Mouse (Mus musculus) erythroblast, adult 5-6 weeks (primary cell): ENCODE data around the gene Smc4. TPM values are rescaled to one million over a fixed set of nuclear protein-coding genes. Genes with fewer than 3 reads are reported as not detected.
A peak's percentile ranks its signal among the peaks of the same experiment; 100 is the strongest.

ENCODE experiments used
- ATAC-seq: replicated peaks from 2 replicates; pipeline ENCODE4 v1.8.0; 2016; ENCODE audit warnings: moderate number of reproducible peaks, mild to moderate bottlenecking, moderate TSS enrichment, inconsistent platforms; ENCODE audit not compliant: poor library complexity, low FRiP score, severe bottlenecking
- total RNA-seq, 2 experiments: library from RNA; stranded (forward) in 1 of 2; stranded (reverse) in 1 of 2; fragments of 150-400 nt in 1 of 2; fragments of 200-764, 138-1000 nt in 1 of 2; gene quantifications; 2 replicates each; pipeline versions ENCODE4 v1.2.3 to v1.2.4; 2015 to 2017; ENCODE audit warnings: low replicate concordance in 2 of 2

Gene Smc4
- total RNA-seq, 2 experiments from 2014 or later: 162 to 317 TPM

DNA sequence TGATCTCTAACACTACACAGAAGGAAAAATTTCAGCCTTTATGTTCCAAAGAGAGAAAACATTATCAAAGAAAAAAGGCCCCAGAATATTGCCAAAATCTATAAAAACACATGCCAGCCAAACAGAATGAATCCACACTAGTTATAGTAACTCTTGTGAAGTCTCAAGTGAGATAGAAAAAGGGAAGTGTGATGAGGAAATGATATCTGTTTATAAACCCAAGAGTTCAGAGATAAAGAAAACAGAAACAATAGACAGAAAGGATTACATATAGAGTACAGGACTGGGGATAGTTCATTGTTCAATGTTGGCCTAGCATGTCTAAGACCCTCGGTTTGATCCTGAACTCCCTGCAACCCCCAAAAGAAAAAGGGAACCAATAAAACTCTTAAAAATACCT lies 58.2 kb downstream of the Smc4 start:
- no peak for ATAC-seq

DNA sequence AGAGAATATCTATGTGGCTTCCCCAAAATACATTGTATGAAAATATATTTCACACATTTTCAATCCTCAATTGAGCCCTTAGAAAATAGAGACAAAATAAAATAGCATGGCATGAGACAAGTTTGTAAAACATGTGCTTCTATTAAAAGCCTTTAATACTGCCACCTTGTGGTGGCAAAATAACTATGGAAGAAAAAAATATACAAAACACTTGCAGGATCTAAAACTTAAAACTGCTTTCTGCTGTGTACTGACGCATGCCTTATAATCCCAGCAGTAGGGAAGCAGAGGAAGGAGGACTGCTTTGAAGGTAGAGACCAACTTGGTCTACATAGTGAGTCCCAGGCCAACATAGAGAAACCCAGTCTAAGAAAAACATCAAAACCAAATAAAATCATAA lies 59.5 kb downstream of the Smc4 start:
- peak; percentile 70 for ATAC-seq

Other genes with a start within 250 kb of the Smc4 start
- 0.63 and 0.96 TPM in 2 replicates for gene 1110032F04Rik, start 135.2 kb upstream of the Smc4 start, total RNA-seq (2015; ENCODE audit: low replicate concordance)
- 0.70 TPM in 1 of 2 replicates, not detected in the other for gene 1110032F04Rik, start 135.2 kb upstream of the Smc4 start, total RNA-seq (2017; ENCODE audit: low replicate concordance)
- gene Ift80, start 168 bp upstream of the Smc4 start, total RNA-seq (2015; ENCODE audit: low replicate concordance): 45.6 and 50.7 TPM in 2 replicates
- 73.9 and 79.5 TPM in 2 replicates for gene Ift80, start 168 bp upstream of the Smc4 start, total RNA-seq (2017; ENCODE audit: low replicate concordance)
- 378 and 394 TPM in 2 replicates for gene Trim59, start 40.0 kb downstream of the Smc4 start, total RNA-seq (2015; ENCODE audit: low replicate concordance)
- gene Trim59, start 40.0 kb downstream of the Smc4 start, total RNA-seq (2017; ENCODE audit: low replicate concordance): 264 and 376 TPM in 2 replicates
- gene Kpna4, start 122.4 kb downstream of the Smc4 start, total RNA-seq (2015; ENCODE audit: low replicate concordance): 18.0 and 21.3 TPM in 2 replicates
- gene Kpna4, start 122.4 kb downstream of the Smc4 start, total RNA-seq (2017; ENCODE audit: low replicate concordance): 26.9 and 29.1 TPM in 2 replicates
- gene Arl14, start 217.7 kb downstream of the Smc4 start, total RNA-seq (2015; ENCODE audit: low replicate concordance): not detected in 2 replicates
- gene Arl14, start 217.7 kb downstream of the Smc4 start, total RNA-seq (2017; ENCODE audit: low replicate concordance): not detected in 2 replicates